Mouse (Mus musculus) embryonic fibroblast, embryonic 13.5 days (primary cell): ENCODE data around the gene Dhrs2.

ENCODE experiments used
- CTCF ChIP-seq: IDR thresholded peaks from 2 replicates; pipeline ENCODE4 v1.5.1; 2011; ENCODE audit warnings: mild to moderate bottlenecking, control low read depth, low read length, moderate library complexity, borderline replicate concordance; ENCODE audit not compliant: insufficient read depth
- POLR2A ChIP-seq: IDR thresholded peaks from 2 replicates; pipeline ENCODE4 v1.6.1; 2011; ENCODE audit warnings: low read depth, mild to moderate bottlenecking, control low read depth, low read length, moderate library complexity

DNA sequence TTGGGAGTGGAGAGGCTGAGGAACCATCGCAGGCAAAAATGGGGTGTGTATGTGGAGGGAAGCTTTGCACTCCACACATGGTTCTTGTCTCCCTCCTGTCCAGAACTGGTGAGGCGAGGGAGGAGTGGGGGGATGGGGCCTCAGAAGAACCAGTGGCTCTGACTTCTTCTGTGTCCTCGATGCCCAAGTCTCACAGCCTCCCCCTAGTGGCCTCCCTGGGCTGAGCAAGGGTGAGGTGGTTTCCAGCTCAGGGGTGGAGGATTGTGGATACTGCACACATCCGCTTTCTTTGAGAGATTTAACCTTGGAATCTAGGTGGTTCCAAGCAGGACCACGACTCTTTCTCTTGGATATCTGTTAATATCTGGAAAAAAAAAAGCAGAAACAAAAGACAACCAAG lies 44.5 kb upstream of the Dhrs2 start:
- TF ChIP-seq CTCF (peak; percentile 29; the same call in 1 of the 2 replicates), POLR2A (no peak)
